Mouse (Mus musculus) natural killer cell, adult 2 months (primary cell): Measurements from ENCODE around the gene Gm10382.
"Not testable (repeated sequence)": the region's sequence is repeated elsewhere in the genome, so short reads cannot be mapped to it uniquely, and the experiment has no call there.

Experiments used
- DNase-seq, 2 experiments: peaks; one replicate each; pipeline ENCODE4 v3.0.0; 2022; ENCODE audit warnings: low spot score in 2 of 2

Gm10382 gene

GRCm38 (mm10) chr5:125413763-125414162, 24.6 kb downstream of the Gm10382 start:
- DNase-seq, result no peak

DNA sequence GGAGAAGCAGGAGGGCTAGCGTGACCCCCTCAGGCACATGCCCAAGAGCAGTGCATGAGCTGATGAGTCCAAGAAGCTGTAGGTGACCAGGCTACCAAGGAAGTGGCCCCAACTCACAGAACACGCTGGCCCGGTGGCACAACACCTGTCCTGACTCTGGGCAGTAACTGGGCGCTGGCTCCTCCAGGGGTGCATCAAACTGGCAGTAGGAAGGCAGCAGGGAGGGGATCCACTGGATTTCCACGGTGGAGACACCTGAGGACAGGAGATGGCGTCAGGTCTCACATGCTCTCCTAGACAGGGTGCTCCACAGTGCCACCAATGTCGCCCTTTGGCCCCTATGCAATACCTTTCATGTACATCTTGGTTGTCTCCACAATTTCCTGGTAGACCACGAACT, 27.1 kb downstream of the Gm10382 start:
- DNase-seq, result no peak

DNA sequence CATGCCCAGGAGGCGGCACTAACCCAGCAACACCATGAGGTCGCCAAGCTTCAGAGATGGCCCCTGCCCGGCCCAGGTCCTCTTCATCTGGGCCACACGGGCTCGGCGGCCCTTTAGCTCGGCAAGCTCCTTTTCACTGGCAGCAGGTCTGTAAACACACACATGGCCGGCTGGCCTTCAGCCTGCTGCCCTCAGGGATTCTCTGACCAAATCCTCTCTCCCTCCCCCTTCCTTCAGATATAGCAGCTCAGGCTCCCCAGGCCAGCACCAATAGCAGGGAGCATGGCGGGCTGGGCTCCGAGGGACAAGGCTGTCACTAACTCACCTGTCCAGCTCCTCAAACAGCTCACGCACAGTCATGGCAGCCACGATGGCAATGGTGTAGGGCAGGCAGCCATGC, 29.5 kb downstream of the Gm10382 start:
- DNase-seq, result no peak

DNA sequence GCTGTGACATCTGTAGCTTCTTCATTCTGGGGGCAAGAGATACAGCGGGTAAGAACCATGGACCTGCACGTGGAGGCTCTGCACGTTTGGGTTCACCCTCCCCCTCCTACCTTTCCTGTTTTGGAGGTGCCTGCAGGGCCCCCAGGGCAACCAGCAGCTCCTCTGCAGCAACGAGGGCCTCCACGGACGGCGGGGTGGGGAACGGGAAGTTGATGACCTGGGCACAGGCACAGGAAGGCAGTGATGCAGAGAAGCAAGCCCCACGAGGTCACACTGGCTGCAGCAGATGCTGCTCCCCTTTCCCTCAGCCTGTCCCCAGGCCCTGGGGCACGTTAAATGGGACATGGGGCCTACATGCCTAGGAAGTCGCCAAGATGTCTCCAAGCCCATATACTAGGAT, 30.0 kb downstream of the Gm10382 start:
- DNase-seq, result peak in 1 of 2 experiments; percentile 25

GRCm38 (mm10) chr5:125425698-125426276, 36.7 kb downstream of the Gm10382 start:
- no peak for DNase-seq

DNA sequence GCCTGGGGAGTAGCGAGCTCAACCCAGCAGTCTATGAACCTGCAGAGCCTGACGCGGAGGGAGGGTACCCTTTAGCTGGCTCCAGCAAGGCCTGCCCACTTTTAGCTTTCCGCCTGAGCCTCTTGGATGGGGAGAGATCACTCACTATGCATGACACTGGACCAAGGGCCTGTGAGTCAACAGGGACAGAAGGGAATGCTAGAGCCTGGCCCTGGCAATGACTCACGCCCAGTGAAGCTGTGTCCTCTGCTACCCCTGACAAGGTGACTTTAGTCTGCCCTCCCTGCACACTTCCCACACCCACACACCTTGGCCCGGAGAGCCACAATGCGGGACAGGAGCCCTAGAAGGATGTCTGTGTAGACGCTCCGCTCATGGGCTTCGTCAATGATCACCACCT, 37.2 kb downstream of the Gm10382 start:
- DNase-seq, result no peak

DNA sequence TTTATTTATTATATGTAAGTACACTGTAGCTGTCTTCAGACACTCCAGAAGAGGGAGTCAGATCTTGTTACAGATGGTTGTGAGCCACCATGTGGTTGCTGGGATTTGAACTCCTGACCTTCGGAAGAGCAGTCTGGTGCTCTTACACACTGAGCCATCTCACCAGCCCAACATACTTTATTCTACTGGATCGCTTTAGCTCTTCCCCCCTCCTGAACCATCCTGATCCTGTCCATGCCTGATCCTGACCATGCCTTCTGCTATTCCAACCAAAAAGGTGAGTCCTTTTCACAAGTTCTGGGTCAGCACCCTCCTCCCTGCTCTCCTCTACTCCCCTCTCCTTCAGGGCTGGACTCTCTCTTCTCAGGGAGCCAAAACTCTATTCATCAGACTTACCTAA, 43.2 kb downstream of the Gm10382 start:
- DNase-seq, result not testable (repeated sequence)

- peak; percentile 89 to 94 for DNase-seq
Observed at GRCm38 (mm10) chr5:125433793-125434337, 44.7 kb downstream of the Gm10382 start, which contains the start of gene Dhx37. Gene Dhx37, minus strand, starts transcription at chr5:125434121.

DNA sequence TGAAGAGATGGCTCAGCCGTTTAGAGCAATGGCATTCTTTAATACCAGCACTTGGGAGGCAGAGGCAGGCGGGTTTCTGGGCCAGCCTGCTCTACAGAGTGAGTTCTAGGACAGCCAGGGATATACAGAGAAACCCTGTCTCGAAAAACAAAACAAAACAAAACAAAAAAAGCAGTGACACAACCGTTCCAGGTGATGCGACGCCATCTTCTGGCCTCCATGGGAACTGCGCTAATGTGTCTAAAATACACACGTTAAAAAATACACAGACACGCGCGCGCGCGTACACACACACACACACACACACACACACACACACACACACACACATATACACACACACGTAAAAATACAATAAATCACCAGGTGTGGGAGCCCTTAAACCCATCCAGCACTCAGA, 45.2 kb downstream of the Gm10382 start:
- DNase-seq, result not testable (repeated sequence)
